In genomic region chr9:80012751-80013150, GRCm38 (mm10) we compare ENCODE assay signal across 11 mouse cellular contexts. TPM values are rescaled to one million over a fixed set of nuclear protein-coding genes. Genes with fewer than 3 reads are reported as not detected.
DNase-seq lines count a peak whose midpoint lies in the region; ATAC-seq and TF ChIP-seq lines count a peak whose summit lies in the region.
"Had no signal": no experiment of that assay in that cellular context is flagged by ENCODE, and none has a peak within 500 bp of the region (broad histone marks: within the 10 kb centered on the region; RNA-seq: fewer than 3 reads in every experiment).

Gene Filip1, minus strand, starts transcription at chr9:80012851.

- H3K36me3 ChIP-seq in limb, embryonic 14.5 days (ENCODE audit: control insufficient read depth, insufficient read depth, low read length), result no peaks in the 10 kb centered on the region
- H3K36me3 ChIP-seq in limb, embryonic 10.5 days, result no peaks in the 10 kb centered on the region
- H3K36me3 ChIP-seq in intestine, embryonic 15.5 days, result no peaks in the 10 kb centered on the region
- H3K36me3 ChIP-seq: limb, embryonic 13.5 days had no signal

- peak; percentile 14 for DNase-seq in embryo, embryonic 10.5 days (ENCODE audit: low spot score)
- no peak for DNase-seq in embryo, embryonic 10 days (ENCODE audit: low spot score)
- DNase-seq in limb, embryonic 14.5 days (ENCODE audit: low spot score), result no peak
- no peak for DNase-seq in limb, embryonic 10.5 days (ENCODE audit: low spot score)
- DNase-seq in gastrocnemius, postnatal 10 days, result no peak
- DNase-seq in left cerebral cortex, adult 8-10 months (ENCODE audit: low spot score in 2 of 2), result no peak
- no peak for DNase-seq in cerebellum, postnatal 14 days
- DNase-seq: cerebellum, adult 18-20 months had no signal

- 0 out of 2 replicates have a peak within 1 kb of the TSS, but pooled peaks have one; percentile 20 for H3K27ac ChIP-seq in limb, embryonic 14.5 days (replicated peaks; ENCODE audit: low read depth, low read length)
- no peak within 1 kb of the TSS; the same call in 1 of the 2 replicates for H3K27ac ChIP-seq in limb, embryonic 10.5 days
- H3K27ac ChIP-seq in intestine, embryonic 15.5 days, result no peak within 1 kb of the TSS
- H3K27ac ChIP-seq: limb, embryonic 13.5 days had no signal

- H3K9ac ChIP-seq in limb, embryonic 14.5 days (ENCODE audit: low read depth, low read length, severe bottlenecking), result no peak within 1 kb of the TSS
- H3K9ac ChIP-seq in intestine, embryonic 15.5 days, result no peak within 1 kb of the TSS
- H3K9ac ChIP-seq: limb, embryonic 13.5 days had no signal

- no peaks in the 10 kb centered on the region for H3K27me3 ChIP-seq in limb, embryonic 14.5 days (ENCODE audit: control insufficient read depth, insufficient read depth, low read length)
- H3K27me3 ChIP-seq in limb, embryonic 10.5 days (ENCODE audit: low read depth, poor library complexity, severe bottlenecking), result no peaks in the 10 kb centered on the region
- no peaks in the 10 kb centered on the region for H3K27me3 ChIP-seq in intestine, embryonic 15.5 days (replicated peaks)
- H3K27me3 ChIP-seq: limb, embryonic 13.5 days; Patski had no signal

- no peak for ATAC-seq in limb, embryonic 14.5 days (ENCODE audit: low FRiP score, low read depth)
- no peak for ATAC-seq in intestine, embryonic 15.5 days
- ATAC-seq: Patski had no signal

- no peak within 1 kb of the TSS for H3K4me2 ChIP-seq in limb, embryonic 14.5 days (replicated peaks; ENCODE audit: low read depth, low read length, severe bottlenecking)
- H3K4me2 ChIP-seq in intestine, embryonic 15.5 days (replicated peaks), result no peak within 1 kb of the TSS
- H3K4me2 ChIP-seq: limb, embryonic 13.5 days had no signal

- WGBS in limb, embryonic 14.5 days, result 59% methylated on average over 7 of the region's 7 CpGs
- WGBS in limb, embryonic 10.5 days, result 75% methylated on average over 7 of the region's 7 CpGs
- WGBS in intestine, embryonic 15.5 days, result 48% methylated on average over 7 of the region's 7 CpGs

- no peaks in the 10 kb centered on the region for H3K4me1 ChIP-seq in limb, embryonic 14.5 days (ENCODE audit: control insufficient read depth, insufficient read depth, low read length)
- H3K4me1 ChIP-seq in limb, embryonic 10.5 days, result peaks cover 5% of the 10 kb centered on the region; the same call in 1 of the 2 replicates
- H3K4me1 ChIP-seq in intestine, embryonic 15.5 days (replicated peaks), result no peaks in the 10 kb centered on the region
- H3K4me1 ChIP-seq: limb, embryonic 13.5 days had no signal

- no peak for TF ChIP-seq POLR2A in limb, embryonic 14.5 days (IDR thresholded peaks at IDR 0.05; ENCODE audit: borderline replicate concordance, extremely low read depth, insufficient read depth, insufficient read length)

- H3K9me3 ChIP-seq in limb, embryonic 14.5 days (ENCODE audit: control insufficient read depth, low read length), result no peaks in the 10 kb centered on the region
- H3K9me3 ChIP-seq in limb, embryonic 10.5 days (replicated peaks), result no peaks in the 10 kb centered on the region
- H3K9me3 ChIP-seq in intestine, embryonic 15.5 days, result no peaks in the 10 kb centered on the region
- H3K9me3 ChIP-seq: limb, embryonic 13.5 days had no signal

- H3K4me3 ChIP-seq in limb, embryonic 14.5 days (replicated peaks; ENCODE audit: low read length), result no peak within 1 kb of the TSS
- H3K4me3 ChIP-seq in limb, embryonic 10.5 days, result no peak within 1 kb of the TSS
- H3K4me3 ChIP-seq in intestine, embryonic 15.5 days (replicated peaks), result no peak within 1 kb of the TSS
- H3K4me3 ChIP-seq: limb, embryonic 13.5 days had no signal

RNA-seq across cellular contexts. Expression of gene Filip1, which starts in this region (rescaled TPM):
- polyA plus RNA-seq in limb, embryonic 14.5 days (2012; rRNA removed), result 3.4 and 4.9 TPM in 2 replicates
- 5.8 and 6.0 TPM in 2 replicates for polyA plus RNA-seq in limb, embryonic 14.5 days (2014; fragmentation: Nextera tagmentation; extraction: Ambion mirVana)
- 0.75 and 0.88 TPM in 2 replicates for polyA plus RNA-seq in limb, embryonic 10.5 days (2016; fragmentation: Nextera tagmentation; extraction: Ambion mirVana)
- 10 to 100 TPM; 69.5 to 75.8 TPM for total RNA-seq in gastrocnemius, postnatal 10 days (2021)
- 10 to 100 TPM; 16.2 to 21.0 (median 19.0) TPM for total RNA-seq in left cerebral cortex, adult 8-10 months (2022)
- 6.0 and 6.3 TPM in 2 replicates for polyA plus RNA-seq in intestine, embryonic 15.5 days (2015; fragmentation: Nextera tagmentation; extraction: Ambion mirVana)
- polyA plus RNA-seq: Patski had no signal
